Mouse (Mus musculus) Patski (cell line): ENCODE results near the gene Srsf10. TPM values are rescaled to one million over a fixed set of nuclear protein-coding genes. Genes with fewer than 3 reads are reported as not detected.
A peak's percentile ranks its signal among the peaks of the same experiment; 100 is the strongest.

Experiments used
- ATAC-seq: fragments of 100-300 bp; one replicate; pipeline ENCODE4 v1.8.0; 2021
- CTCF ChIA-PET: fragments of 350-600 bp; sonication (Branson Sonifier 250); formaldehyde crosslinking; loops from one replicate; lab custom pipeline; 2022; ENCODE audit warnings: inconsistent platforms; lab: Charles Lee
- POLR2A ChIA-PET: fragments of 350-600 bp; sonication (Branson Sonifier 250); formaldehyde crosslinking; loops from one replicate; lab custom pipeline; 2022; ENCODE audit warnings: antibody characterized with exemption, inconsistent platforms; lab: Charles Lee
- DNase-seq: peaks from one replicate; pipeline ENCODE4 v3.0.0-alpha.2; 2011; ENCODE audit warnings: low read depth, low spot score
- H3K27me3 ChIP-seq: fragments of 371-371 bp; one replicate; pipeline ENCODE4 v1.5.1; 2021
- CTCF ChIP-seq: fragments of 100-300 bp; IDR thresholded peaks from one replicate; pipeline ENCODE4 v1.5.1; 2021
- in situ Hi-C: fragments of 300-500 bp; cut with MboI; formaldehyde crosslinking; loops from 3 replicates; pipeline ENCODE4 v1.11.1; 2018; ENCODE audit warnings: low pct_unique_long_range_greater_than_20kb, mixed read lengths
- polyA plus RNA-seq: library from polyadenylated mRNA; unstranded; gene quantifications from one replicate; pipeline ENCODE4 v1.2.3, GENCODE M21; 2021

The Srsf10 gene
- polyA plus RNA-seq, 1 experiment from 2014 or later: 89.0 TPM

DNA sequence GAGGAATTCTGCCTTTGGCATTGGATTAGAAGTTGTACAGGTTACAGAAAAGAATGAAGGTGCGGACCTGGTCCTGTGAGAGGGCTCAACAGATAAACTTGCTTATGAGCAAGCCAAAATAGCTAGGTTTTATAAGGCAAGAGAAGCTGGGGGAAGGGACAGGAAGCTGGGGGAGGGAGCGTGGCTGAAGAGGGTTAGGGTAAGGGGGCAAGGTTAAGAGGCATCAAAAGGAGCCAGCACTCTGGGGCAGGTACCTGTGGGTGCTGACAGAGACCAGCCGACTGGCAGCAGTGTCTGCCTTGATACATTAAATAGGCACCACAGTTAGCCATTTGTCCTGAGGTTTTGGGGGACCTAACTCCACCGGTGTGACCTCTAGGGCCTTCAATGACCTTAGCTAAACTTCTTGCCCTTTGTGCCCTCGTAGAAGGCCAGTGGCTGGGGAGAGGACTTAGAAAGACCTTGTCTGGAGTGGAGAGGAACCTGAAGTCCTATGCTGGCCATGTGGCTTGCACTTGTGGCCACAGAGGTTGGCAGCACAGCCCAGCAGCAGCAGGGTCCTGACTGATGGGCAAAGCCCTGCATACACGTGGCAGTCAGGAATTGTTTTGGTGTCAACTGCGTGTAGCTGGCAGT lies 28.5 kb downstream of the Srsf10 start:
- CTCF ChIA-PET: interaction anchor here (0.9 kb wide), 1 partner anchor 10 kb away, joined by 3 read pairs; no protein-coding TSS in a partner anchor
- ATAC-seq (no peak), DNase-seq (no peak)
- POLR2A ChIA-PET: no interaction called here
- no peaks in the 10 kb centered on the region for H3K27me3 ChIP-seq
- in situ Hi-C loops: no loop called here
- no peak for TF ChIP-seq CTCF

DNA sequence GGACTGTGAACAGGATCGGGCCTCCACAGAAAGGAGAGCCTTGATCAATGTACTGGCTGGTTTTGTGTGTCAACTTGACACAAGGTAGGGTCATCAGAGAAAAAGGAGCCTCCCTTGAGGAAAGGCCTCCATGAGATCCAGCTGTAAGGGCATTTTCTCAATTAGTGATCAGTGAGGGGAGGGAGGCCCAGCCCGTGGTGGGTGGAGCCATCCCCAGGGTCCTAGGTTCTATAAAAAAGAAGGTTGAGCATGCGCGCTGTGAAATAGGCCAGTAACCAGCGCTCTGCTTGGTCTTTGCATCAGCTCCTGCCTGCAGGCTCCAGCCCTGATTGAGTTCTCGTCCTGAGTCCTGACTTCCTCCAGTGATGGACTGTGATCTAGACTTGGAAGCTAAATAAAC lies 29.0 kb downstream of the Srsf10 start:
- ChIA-PET CTCF (no interaction called here), POLR2A (no interaction called here)
- H3K27me3 ChIP-seq: no peaks in the 10 kb centered on the region
- no peak for TF ChIP-seq CTCF
- ATAC-seq (no peak), DNase-seq (no peak)
- in situ Hi-C loops: no loop called here

DNA sequence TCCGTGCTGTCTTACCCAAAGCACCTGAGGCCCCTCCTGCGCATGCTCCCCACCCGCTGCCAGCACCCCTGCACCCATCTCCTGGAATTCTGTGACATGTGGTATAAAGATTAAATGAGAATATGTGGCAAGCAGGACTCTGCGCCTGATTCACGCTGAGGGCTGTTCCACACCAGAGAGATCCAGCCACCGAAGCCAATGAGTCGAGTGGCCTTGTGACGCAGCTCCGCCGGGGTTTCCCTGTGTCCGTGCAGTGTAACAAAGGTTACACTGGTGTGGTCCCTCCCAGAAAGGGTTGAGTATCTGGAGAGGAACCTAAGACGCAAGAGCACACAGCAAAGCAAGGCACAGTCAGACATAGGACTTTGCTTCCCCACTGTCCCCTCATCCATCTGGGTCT lies 30.1 kb downstream of the Srsf10 start:
- ATAC-seq (no peak), DNase-seq (no peak)
- in situ Hi-C loops: no loop called here
- ChIA-PET POLR2A (no interaction called here), CTCF (no interaction called here)
- H3K27me3 ChIP-seq: no peaks in the 10 kb centered on the region
- TF ChIP-seq CTCF: no peak

DNA sequence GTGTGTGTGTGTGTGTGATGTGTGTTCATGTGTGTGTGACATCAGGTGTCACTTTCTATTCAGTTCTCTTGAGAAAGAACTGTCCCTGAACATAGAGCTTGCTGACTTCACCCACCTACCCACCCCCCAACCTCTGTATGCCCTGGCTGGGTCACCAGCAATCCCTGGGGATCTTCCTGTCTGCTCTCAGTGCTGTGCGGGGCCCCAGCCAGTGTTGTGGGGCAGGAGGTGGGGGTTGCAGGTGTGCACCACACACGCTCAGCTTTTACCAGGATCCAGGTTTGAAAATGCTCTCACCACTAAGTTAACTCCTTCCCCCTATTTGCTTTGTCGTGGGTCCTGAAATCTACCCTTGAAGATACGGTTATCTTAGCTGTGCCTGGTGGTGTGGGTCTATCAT lies 30.6 kb downstream of the Srsf10 start:
- ChIA-PET CTCF (no interaction called here), POLR2A (no interaction called here)

DNA sequence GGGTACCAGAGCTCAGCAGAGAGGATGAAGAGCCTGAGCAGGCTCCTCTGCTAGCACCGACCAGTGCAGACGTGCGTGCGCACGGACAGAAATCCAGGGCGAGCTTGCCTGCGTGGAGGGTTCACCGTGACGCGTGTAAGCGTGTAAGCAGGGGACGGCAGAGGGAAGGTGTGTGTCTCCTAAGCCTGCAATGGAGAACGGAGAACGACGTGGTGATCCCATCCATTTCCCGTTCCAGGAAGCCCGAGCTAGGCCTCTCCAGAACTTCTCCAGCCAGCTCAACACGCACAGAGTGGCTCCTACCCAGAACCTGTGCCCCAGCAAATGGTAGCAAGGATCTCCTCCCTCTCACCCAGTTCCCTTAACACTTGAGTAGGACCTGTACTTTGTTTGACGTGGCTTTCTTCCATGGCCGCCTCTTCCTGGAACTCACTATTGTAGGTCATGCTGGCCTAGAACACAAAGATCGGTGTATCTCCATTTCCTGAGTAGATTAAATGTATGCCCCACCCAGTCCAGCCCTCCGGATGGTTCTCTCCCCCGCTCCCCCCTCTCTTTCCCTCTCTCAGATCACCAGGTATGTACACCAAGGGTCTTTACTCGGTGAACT lies 33.0 kb downstream of the Srsf10 start:
- no peak for TF ChIP-seq CTCF
- in situ Hi-C loops: no loop called here
- DNase-seq: no peak
- POLR2A ChIA-PET: no interaction called here
- no peak for ATAC-seq
- no peaks in the 10 kb centered on the region for H3K27me3 ChIP-seq
- CTCF ChIA-PET: no interaction called here

More for the DNA sequence above, 30.6 kb downstream of the Srsf10 start:
- H3K27me3 ChIP-seq: no peaks in the 10 kb centered on the region
- no peak for TF ChIP-seq CTCF
- ATAC-seq (no peak), DNase-seq (no peak)
- in situ Hi-C loops: no loop called here

DNA sequence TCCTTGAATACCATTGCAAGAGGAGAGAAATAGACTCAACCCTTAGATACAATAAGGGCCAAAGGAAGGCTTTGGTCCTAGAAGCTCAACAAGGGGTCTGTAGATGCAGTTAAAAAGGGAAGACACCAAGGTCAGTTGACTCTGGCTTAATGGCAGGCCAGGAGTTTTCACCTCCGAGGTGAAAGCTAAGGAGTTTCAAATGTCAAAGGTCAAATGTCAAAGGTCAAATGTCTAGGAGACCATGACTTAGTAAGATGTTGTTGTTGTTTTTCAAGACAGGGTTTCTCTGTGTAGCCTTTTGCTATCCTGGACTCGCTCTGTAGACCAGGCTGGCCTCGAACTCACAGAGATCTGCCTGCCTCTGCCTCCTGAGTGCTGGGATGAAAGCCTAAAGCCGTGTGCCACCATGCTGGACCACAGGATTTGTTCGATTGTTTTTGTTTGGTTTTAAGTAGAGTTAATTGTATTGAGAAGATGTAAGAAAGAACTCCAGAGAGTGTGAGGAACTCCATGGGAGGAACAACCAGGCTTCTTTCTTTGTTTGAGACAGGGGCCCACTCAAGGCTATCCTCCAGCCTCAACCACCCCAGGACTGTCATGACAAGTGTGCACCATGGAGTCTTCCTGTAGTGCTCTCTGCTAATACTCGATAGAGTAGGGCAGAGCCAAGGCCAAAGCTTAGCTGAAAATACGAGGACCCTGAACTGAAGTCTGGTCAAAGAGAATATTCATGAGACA lies 33.8 kb downstream of the Srsf10 start:
- no peak for TF ChIP-seq CTCF

DNA sequence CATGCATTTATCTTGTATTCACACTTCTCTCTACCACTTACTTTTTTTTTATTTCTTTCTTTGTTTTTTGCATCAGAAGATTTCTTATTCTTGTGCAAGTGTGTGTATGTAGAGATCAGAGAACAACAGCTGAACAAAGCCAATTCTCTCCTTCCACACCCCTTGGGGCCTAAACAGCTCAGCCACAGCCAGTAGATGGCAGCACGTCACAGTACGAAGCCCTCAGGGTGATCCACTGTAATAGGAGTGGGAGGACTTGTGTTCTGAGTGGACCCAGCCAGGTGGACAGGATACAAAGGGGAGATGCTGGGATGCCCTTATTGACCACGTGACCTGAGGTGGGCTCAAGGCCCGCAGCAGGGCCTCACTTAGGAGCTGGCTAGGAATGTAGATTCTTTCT lies 34.3 kb downstream of the Srsf10 start:
- H3K27me3 ChIP-seq: no peaks in the 10 kb centered on the region
- ATAC-seq (no peak), DNase-seq (no peak)
- CTCF ChIA-PET: interaction anchor here (1.1 kb wide), 1 partner anchor 9 kb away, joined by 3 read pairs; no protein-coding TSS in a partner anchor
- peak; percentile 53 for TF ChIP-seq CTCF
- POLR2A ChIA-PET: no interaction called here
- in situ Hi-C loops: no loop called here

More for the DNA sequence above, 33.8 kb downstream of the Srsf10 start:
- ATAC-seq: no peak
- no peaks in the 10 kb centered on the region for H3K27me3 ChIP-seq
- in situ Hi-C loops: no loop called here
- no peak for DNase-seq
- CTCF ChIA-PET: interaction anchor here (1.1 kb wide), 1 partner anchor 10 kb away, joined by 3 read pairs; no protein-coding TSS in a partner anchor
- POLR2A ChIA-PET: no interaction called here

DNA sequence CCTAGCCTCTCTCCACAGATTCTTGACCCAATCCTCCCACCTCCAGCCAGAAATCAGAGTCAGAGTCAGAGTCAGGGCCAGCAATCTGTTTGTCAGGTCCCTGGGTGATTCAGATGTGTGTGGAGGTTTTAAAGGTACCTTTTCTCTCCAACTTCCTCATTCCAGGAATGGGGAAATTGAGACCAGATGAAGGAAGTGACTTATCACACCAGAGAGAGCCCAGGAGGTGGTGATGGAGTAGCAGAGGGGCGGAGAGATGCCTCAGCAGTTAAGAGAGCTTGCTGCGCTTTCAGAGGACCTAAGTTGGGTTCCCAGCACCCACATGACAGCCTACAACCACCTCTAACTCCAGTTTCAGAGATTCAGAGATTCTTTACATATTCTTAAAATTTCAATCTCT lies 36.0 kb downstream of the Srsf10 start:
- POLR2A ChIA-PET: no interaction called here
- H3K27me3 ChIP-seq: no peaks in the 10 kb centered on the region
- CTCF ChIA-PET: no interaction called here
- in situ Hi-C loops: no loop called here
- DNase-seq: no peak
- no peak for TF ChIP-seq CTCF
- no peak for ATAC-seq

DNA sequence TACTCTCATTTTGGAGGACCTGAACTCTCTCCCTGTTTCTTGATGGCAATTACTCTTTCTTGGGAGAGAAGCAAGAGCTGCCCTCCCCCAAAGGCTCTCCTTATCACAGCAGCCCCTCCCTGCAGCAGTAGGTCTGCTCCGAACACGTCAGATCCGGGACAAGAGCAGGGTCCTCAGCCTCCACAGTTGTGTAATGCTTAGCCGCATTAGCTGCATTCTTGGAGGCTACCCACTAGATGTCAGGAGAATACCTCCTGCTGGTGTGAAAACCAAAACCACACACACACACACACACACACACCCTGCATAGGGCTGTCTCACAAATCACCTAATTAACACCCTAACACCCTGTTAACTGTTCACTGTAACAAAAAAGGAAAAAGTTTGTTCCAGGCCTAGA lies 37.3 kb downstream of the Srsf10 start:
- no peak for TF ChIP-seq CTCF
- ChIA-PET POLR2A (no interaction called here), CTCF (interaction anchor here (0.9 to 1.5 kb wide), 3 partner anchors 27 to 92 kb away, joined by 3 to 4 read pairs (median 3); partner anchors contain the start of gene Fuca1)
- no peak for DNase-seq
- no peaks in the 10 kb centered on the region for H3K27me3 ChIP-seq
- in situ Hi-C loops: no loop called here
- ATAC-seq: no peak

DNA sequence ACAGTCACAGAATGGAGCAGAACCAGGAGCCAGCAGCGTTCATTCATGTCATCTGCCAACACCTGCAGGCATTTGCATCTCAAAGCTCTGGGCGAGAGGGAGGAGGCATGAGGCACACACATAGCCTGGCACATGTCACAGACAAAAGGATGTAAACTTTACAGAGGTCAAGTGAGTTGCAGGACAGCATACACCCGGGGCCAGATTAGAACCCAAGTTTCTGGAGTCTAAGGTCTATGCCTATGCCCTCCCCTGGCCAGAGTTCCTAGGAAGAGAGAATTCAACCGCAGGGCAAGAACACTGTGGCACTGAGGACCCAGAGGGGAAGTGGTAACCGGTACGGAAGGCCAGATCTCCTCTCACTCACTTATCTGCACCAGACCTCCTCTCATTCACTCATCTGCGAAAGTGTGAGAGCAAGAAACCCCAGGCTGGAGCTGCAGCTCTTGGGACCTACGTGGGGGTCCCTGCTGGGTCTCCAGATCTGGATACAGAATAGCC lies 39.6 kb downstream of the Srsf10 start, which contains the start of gene Cnr2:
Gene Cnr2 (plus strand): TSS at position 324 of the 501 bp plus-strand sequence.
- POLR2A ChIA-PET: no interaction called here
- no peak for ATAC-seq
- CTCF ChIA-PET: interaction anchor here (0.6 to 1.0 kb wide), 2 partner anchors 10 to 25 kb away, joined by 3 read pairs; no protein-coding TSS in a partner anchor
- no peak for TF ChIP-seq CTCF
- no peaks in the 10 kb centered on the region for H3K27me3 ChIP-seq
- no peak for DNase-seq
- in situ Hi-C loops: no loop called here
